Mouse (Mus musculus) heart, embryonic 16.5 days (tissue): ENCODE results near the gene Utf1. TPM values are rescaled to one million over a fixed set of nuclear protein-coding genes. Genes with fewer than 3 reads are reported as not detected.

ENCODE experiments used
- ATAC-seq: fragments of 200-750 bp; cut with Nextera tagmentation; replicated peaks from 2 replicates; pipeline ENCODE4 v1.8.0; 2017; ENCODE audit warnings: moderate number of reproducible peaks; ENCODE audit not compliant: insufficient read depth, low FRiP score; ENCODE audit errors: extremely low read depth
- H3K27ac ChIP-seq: fragments of 300-500 bp; sonication (generic); 2 replicates; pipeline ENCODE4 v1.5.1; 2014; ENCODE audit warnings: mild to moderate bottlenecking, low read length, control low read depth, moderate library complexity
- H3K27me3 ChIP-seq: fragments of 300-500 bp; sonication (generic); 2 replicates; pipeline ENCODE4 v1.6.1; 2014; ENCODE audit warnings: low read length, mixed read lengths; ENCODE audit not compliant: control insufficient read depth, insufficient read depth
- H3K36me3 ChIP-seq: fragments of 300-500 bp; sonication (generic); 2 replicates; pipeline ENCODE4 v1.6.1; 2014; ENCODE audit not compliant: control insufficient read depth, insufficient read depth
- H3K4me1 ChIP-seq: fragments of 300-500 bp; sonication (generic); 2 replicates; pipeline ENCODE4 v1.6.1; 2014; ENCODE audit warnings: low read length, mixed read lengths; ENCODE audit not compliant: control insufficient read depth, insufficient read depth
- H3K4me2 ChIP-seq: fragments of 300-500 bp; sonication (generic); 2 replicates; pipeline ENCODE4 v1.6.1; 2014; ENCODE audit warnings: low read depth, mild to moderate bottlenecking, control low read depth, low read length
- H3K4me3 ChIP-seq: fragments of 300-500 bp; sonication (generic); 2 replicates; pipeline ENCODE4 v1.5.1; 2014; ENCODE audit warnings: mild to moderate bottlenecking, control low read depth, low read length
- H3K9ac ChIP-seq: fragments of 300-500 bp; sonication (generic); 2 replicates; pipeline ENCODE4 v1.6.1; 2014; ENCODE audit warnings: low read length, control low read depth
- H3K9me3 ChIP-seq: fragments of 300-500 bp; sonication (generic); replicated peaks from 2 replicates; pipeline ENCODE4 v1.6.1; 2016; ENCODE audit warnings: low read length; ENCODE audit not compliant: control insufficient read depth
- WGBS: fragments of 180-500 bp; shearing (Covaris S2); extraction: QIAGEN DNeasy Blood & Tissue Kit; methylation state at CpG from one replicate; pipeline ENCODE4 v1.1.7; 2014; 5-methylcytosine and 5-hydroxymethylcytosine counted together
- polyA plus RNA-seq: library from polyadenylated mRNA; unstranded; fragments of >200 nt; fragmentation: Nextera tagmentation; extraction: Ambion mirVana; gene quantifications from 2 replicates; pipeline ENCODE4 v1.2.1, GENCODE M21; 2015

Utf1 gene
- 0.71 and 2.0 TPM in 2 replicates for polyA plus RNA-seq

DNA sequence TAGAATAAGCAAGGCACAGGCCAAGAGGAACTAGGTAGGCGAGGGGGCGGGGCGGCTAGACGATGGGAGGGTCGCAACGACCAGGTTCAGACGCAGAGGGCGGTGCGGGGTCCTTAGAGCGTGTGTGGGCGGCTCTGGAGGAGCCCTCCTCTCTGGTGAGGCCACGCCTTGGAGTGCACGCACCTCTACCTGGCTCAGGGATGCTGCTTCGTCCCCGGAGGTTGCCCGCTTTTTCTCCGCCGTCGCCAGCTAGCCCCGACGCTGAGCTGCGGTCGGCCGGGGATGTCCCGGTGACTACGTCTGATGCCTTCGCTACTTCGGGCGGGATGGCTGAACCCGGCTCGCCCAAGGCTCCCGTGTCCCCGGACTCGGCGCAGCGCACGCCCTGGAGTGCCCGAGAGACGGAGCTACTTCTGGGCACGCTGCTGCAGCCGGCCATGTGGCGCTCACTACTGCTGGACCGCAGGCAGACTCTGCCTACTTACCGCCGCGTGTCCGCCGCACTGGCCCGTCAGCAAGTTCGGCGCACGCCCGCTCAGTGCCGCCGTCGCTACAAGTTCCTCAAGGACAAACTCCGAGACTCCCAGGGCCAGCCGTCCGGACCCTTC is at the start of gene Utf1:
TSS of gene Utf1 (plus strand) at position 116 of the 608 bp plus-strand sequence.
- peak within 1 kb of the TSS; percentile 50 for H3K4me3 ChIP-seq
- H3K27me3 ChIP-seq, result peaks cover 79% of the 10 kb centered on the region
- 2% methylated on average over 58 of the region's 59 CpGs for WGBS
- 0 out of 2 replicates have a peak, but pooled peaks cover 9% of the 10 kb centered on the region for H3K4me1 ChIP-seq
- peak within 1 kb of the TSS; percentile 43; the same call in 1 of the 2 replicates for H3K9ac ChIP-seq
- H3K4me2 ChIP-seq, result peak within 1 kb of the TSS; percentile 69
- H3K27ac ChIP-seq, result no peak within 1 kb of the TSS
- 0 out of 2 replicates have a peak, but pooled peaks have one; percentile 45 for ATAC-seq
- no peaks in the 10 kb centered on the region for H3K9me3 ChIP-seq
- no peaks in the 10 kb centered on the region for H3K36me3 ChIP-seq

DNA sequence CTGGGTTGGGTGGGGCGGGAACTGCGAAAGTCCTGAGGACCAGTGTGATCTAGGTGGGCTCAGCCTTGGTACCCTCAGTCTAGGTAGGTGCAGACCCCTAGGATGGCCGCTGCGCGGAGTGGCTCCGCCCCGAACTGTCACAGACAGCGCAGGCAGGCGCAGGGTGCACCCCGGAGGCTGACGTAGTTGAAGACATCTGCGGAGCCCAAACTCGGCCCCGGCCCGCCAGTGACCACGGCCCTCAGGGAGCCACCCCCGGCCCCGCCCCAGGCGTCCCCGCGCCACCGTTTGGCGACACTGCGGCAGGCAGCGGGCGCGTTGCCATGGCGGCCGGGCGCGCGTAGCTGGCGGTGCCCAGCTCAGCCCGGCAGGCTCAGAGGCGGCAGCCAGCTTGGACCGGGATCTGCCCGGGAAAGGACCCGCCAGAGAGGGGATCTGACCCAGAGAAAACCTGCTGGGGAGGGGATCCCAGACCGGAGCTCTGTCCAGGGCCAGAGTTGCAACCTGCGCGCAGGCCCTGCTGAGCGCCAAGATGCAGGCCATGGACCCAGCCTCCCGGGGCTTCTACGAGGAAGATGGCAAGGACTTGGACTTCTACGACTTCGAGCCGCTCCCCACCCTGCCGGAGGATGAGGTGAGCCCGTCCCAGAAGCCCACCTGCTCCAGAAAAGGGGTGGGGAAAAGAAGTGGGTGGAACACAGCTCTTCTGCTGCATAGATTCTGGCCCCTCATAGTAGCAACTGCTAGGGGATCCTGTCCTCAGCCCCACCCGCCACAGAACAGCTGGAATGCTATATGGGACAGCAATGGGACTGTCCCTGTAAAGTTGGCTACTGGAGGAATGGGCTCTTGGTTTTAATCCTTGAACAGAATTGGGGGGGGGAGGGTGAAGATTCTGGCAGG is 48.7 kb upstream of the Utf1 start, which contains the start of gene Kndc1:
TSS of gene Kndc1 (plus strand) at position 42 of the 903 bp plus-strand sequence.
- Histone ChIP-seq H3K4me1 (peaks cover 2% of the 10 kb centered on the region; the same call in 1 of the 2 replicates), H3K9me3 (no peaks in the 10 kb centered on the region), H3K27me3 (peaks cover 49% of the 10 kb centered on the region), H3K4me2 (peak within 1 kb of the TSS; percentile 80), H3K9ac (peak within 1 kb of the TSS; percentile 34), H3K4me3 (peak within 1 kb of the TSS; percentile 52), H3K27ac (no peak within 1 kb of the TSS), H3K36me3 (no peaks in the 10 kb centered on the region)
- WGBS, result 1% methylated on average over 50 of the region's 50 CpGs
- ATAC-seq, result peak; percentile 18; the same call in 1 of the 2 replicates

DNA sequence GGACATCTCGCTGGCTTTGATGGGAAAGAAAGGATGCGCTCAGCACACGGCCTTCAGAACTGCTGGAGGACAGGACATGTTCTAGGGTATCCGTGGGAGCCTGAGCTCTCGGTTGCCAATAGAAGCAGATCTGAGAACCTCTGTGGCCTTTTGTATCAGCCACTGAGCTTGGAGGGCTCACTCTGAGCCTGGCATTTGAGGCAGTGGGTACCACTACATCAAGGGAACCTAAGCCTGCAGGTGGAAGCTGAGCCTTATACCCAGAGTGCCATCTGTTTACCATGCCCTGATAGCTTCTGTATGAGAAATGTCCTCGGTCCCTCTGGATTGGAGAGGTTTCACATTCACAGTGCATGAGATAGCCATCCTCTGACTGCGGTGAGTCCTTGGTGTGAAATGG is 47.3 kb upstream of the Utf1 start:
- no peaks in the 10 kb centered on the region for H3K9me3 ChIP-seq
- no peak for ATAC-seq
- 74% methylated on average over 7 of the region's 7 CpGs for WGBS
- H3K9ac ChIP-seq, result no peak overlapping the region
- no peak overlapping the region for H3K27ac ChIP-seq
- H3K4me1 ChIP-seq, result peaks cover 2% of the 10 kb centered on the region; the same call in 1 of the 2 replicates
- H3K4me2 ChIP-seq, result no peak overlapping the region
- H3K4me3 ChIP-seq, result no peak overlapping the region
- H3K27me3 ChIP-seq, result peaks cover 49% of the 10 kb centered on the region
- H3K36me3 ChIP-seq, result no peaks in the 10 kb centered on the region

DNA sequence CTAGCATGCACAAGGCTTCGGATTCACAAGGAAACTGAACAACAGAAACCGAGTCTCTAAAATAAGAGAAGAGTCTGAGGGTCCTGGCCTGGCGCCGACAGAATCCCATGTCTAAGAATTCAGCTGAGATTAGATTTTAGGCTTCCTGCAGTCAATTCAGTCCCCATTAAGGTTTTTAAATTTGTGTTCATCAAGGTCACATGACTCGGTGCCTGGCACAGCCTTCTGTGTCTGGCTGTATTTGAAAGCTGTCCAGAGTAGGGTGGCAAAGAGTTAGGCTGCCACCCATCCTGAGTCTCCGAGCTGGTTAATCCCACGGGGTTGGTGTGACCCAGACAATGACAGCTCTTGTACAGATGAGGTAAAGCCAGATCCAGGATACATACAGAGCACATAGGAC is 46.8 kb upstream of the Utf1 start:
- Histone ChIP-seq H3K4me1 (peaks cover 2% of the 10 kb centered on the region; the same call in 1 of the 2 replicates), H3K4me3 (no peak overlapping the region), H3K36me3 (no peaks in the 10 kb centered on the region), H3K9me3 (no peaks in the 10 kb centered on the region), H3K4me2 (no peak overlapping the region), H3K27me3 (peaks cover 49% of the 10 kb centered on the region), H3K9ac (no peak overlapping the region), H3K27ac (no peak overlapping the region)
- 67% methylated on average over 7 of the region's 7 CpGs for WGBS
- no peak for ATAC-seq

DNA sequence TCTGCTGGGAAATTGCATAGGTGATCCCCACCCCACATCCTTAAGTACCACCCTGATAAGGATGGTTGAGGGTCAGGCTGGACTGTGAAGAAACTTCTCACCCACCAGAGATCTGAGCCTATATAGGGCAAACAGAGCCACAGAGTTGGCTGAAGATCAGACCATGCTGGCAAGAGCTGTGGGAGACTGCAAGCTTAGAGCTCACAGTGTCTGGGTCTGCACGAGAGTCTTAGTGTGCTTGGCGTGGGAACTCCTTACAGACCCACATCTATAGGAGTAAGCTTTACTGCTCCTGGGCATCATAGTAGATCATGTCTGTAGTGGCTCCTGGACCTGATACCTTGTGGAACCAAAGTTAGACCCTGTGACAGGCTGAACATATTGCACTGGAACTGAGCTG is 45.0 kb upstream of the Utf1 start:
- no peak overlapping the region for H3K4me2 ChIP-seq
- WGBS, result 56% methylated on average over 2 of the region's 2 CpGs
- H3K9me3 ChIP-seq, result no peaks in the 10 kb centered on the region
- H3K27me3 ChIP-seq, result peaks cover 39% of the 10 kb centered on the region
- H3K36me3 ChIP-seq, result no peaks in the 10 kb centered on the region
- no peak overlapping the region for H3K4me3 ChIP-seq
- no peak overlapping the region for H3K9ac ChIP-seq
- no peaks in the 10 kb centered on the region; the same call in 1 of the 2 replicates for H3K4me1 ChIP-seq
- ATAC-seq, result no peak
- no peak overlapping the region for H3K27ac ChIP-seq

DNA sequence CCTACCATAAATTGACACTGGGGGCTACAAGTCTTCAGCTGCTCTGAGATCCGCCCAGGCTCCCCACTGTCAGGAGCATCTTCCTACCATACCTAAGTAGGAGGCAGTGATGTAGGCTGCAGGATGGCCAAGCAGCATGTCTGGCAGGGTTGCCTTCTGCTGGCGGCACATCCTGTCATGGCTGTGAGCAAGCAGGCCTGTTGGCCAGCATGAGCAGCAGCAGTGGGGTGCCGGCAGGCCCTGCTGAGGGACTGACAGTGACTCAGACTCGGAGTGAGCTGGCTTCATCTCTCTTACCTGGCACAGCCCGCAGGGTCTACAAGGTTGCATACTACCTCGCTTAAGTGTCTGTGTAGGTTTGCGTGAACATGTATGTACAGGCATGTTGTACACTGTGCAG is 44.1 kb upstream of the Utf1 start:
- Histone ChIP-seq H3K4me2 (no peak overlapping the region), H3K9me3 (no peaks in the 10 kb centered on the region), H3K27ac (no peak overlapping the region), H3K4me3 (no peak overlapping the region), H3K4me1 (no peaks in the 10 kb centered on the region; the same call in 1 of the 2 replicates), H3K27me3 (peaks cover 33% of the 10 kb centered on the region), H3K9ac (no peak overlapping the region), H3K36me3 (no peaks in the 10 kb centered on the region)
- no peak for ATAC-seq
- WGBS, result 69% methylated on average over 7 of the region's 7 CpGs

DNA sequence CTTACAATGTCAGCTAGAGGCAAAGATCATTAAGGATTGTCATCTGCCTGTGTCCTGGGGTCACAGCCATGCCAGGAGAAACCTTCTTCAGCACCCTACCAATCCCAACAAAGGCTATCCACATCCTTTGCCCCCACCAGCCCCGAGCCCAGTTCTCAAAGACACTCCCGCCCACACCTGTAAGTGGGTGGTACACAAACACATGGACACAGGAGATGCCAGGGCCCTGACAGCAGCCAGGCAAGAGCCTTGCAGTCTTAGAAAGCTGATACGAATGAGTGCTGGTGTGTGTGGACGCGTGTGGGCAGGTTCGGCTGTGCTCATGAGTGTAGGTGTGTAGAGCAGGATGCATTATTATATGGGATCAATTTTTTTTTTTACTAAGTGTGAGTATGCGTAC is 43.1 kb upstream of the Utf1 start:
- no peak for ATAC-seq
- Histone ChIP-seq H3K9me3 (no peaks in the 10 kb centered on the region), H3K27ac (no peak overlapping the region), H3K27me3 (peaks cover 26% of the 10 kb centered on the region), H3K4me3 (no peak overlapping the region), H3K4me1 (no peaks in the 10 kb centered on the region), H3K4me2 (no peak overlapping the region), H3K36me3 (no peaks in the 10 kb centered on the region), H3K9ac (no peak overlapping the region)
- WGBS, result 91% methylated on average over 7 of the region's 7 CpGs

DNA sequence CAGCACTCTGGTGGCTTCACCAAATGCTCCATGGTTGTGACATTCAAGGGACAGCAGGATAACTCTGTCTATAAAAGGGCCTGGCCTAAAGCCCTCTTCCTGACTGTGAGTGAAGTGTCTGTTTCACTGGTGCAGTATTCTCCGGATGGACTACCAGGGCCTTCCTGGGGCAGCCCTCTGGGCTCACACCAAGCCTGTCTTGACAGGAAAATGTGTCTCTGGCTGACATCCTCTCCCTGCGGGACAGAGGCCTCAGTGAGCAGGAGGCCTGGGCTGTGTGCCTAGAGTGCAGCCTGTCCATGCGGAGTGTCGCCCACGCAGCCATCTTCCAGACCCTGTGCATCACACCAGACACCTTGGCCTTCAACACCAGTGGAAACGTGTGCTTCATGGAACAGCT is 42.7 kb upstream of the Utf1 start:
- Histone ChIP-seq H3K9ac (no peak overlapping the region), H3K4me1 (no peaks in the 10 kb centered on the region), H3K9me3 (no peaks in the 10 kb centered on the region), H3K27ac (no peak overlapping the region), H3K36me3 (no peaks in the 10 kb centered on the region), H3K4me3 (no peak overlapping the region), H3K27me3 (peaks cover 22% of the 10 kb centered on the region), H3K4me2 (no peak overlapping the region)
- 70% methylated on average over 6 of the region's 6 CpGs for WGBS
- no peak for ATAC-seq

DNA sequence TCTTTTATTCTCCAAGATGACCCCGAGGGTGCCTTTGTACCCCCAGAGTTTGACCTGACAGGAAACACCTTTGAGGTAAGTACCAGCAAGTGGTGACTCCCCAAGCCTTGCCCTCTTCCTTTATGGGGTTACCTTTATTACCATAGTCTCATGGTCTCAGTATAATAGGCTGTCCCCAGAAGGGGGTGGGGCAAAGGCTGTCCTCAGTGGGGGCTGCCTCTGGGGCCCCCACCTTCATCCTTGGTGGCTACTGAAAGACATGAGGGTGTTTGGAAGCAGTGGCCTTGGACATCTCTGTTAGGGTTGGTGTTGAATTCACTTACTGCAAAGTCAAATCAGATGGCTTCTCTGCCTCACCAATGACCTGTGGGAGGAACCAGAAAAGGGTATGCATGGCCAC is 41.6 kb upstream of the Utf1 start:
- H3K4me1 ChIP-seq, result no peaks in the 10 kb centered on the region
- H3K9me3 ChIP-seq, result no peaks in the 10 kb centered on the region
- 30% methylated on average over 1 of the region's 1 CpGs for WGBS
- no peak overlapping the region for H3K4me3 ChIP-seq
- H3K4me2 ChIP-seq, result no peak overlapping the region
- H3K36me3 ChIP-seq, result no peaks in the 10 kb centered on the region
- no peak for ATAC-seq
- peaks cover 16% of the 10 kb centered on the region for H3K27me3 ChIP-seq
- H3K9ac ChIP-seq, result no peak overlapping the region
- H3K27ac ChIP-seq, result no peak overlapping the region
